Mouse (Mus musculus) hindlimb bud, embryonic 11.5 days (tissue): Measurements from ENCODE around the gene Acta2.

Source experiments
- DNase-seq: peaks from one replicate; pipeline ENCODE4 v3.0.0-alpha.2; 2012; ENCODE audit warnings: low read depth, low spot score; ENCODE audit errors: extremely low spot score

Gene Acta2

GRCm38 (mm10) chr19:34254880-34255681 lies at the start of gene Acta2:
Acta2 (minus strand) TSS chr19:34255590.
- DNase-seq, result no peak

- DNase-seq, result no peak
Observed at GRCm38 (mm10) chr19:34304917-34305316, 49.5 kb upstream of the Acta2 start.

GRCm38 (mm10) chr19:34300430-34300829 lies 45.0 kb upstream of the Acta2 start:
- DNase-seq, result no peak

- no peak for DNase-seq
Observed at GRCm38 (mm10) chr19:34299229-34299628, 43.8 kb upstream of the Acta2 start.

- DNase-seq, result no peak
Observed at GRCm38 (mm10) chr19:34298531-34298930, 43.1 kb upstream of the Acta2 start.

- DNase-seq, result no peak
Observed at GRCm38 (mm10) chr19:34295442-34295841, 40.1 kb upstream of the Acta2 start.

DNA sequence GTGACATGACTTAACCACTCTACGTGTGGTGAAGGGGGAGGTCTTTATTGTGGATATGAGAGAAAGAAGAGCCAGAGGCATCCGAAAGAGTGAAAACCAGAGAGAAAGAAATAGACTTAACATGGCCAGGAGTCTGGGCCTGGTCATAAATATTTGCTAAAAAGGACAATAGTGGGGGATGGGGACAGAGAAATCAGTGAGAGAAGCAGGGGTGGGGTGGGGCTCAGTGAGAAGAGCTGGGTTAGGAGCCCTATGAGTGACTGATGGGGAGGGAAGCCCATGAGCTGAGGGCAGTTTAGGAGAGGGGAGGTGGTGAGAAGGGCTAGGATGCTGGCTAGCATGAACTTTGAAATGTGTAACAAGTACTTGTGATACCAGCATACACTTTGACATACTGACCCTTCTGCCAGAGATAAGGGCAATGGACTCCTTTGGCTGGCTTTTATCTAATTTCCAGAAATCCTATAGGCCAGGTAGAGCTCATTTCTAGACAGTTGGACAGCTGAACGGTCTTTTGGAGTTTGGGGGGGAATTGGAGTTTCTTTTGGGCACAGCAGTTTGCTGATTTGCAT lies 38.1 kb upstream of the Acta2 start:
- no peak for DNase-seq

DNA sequence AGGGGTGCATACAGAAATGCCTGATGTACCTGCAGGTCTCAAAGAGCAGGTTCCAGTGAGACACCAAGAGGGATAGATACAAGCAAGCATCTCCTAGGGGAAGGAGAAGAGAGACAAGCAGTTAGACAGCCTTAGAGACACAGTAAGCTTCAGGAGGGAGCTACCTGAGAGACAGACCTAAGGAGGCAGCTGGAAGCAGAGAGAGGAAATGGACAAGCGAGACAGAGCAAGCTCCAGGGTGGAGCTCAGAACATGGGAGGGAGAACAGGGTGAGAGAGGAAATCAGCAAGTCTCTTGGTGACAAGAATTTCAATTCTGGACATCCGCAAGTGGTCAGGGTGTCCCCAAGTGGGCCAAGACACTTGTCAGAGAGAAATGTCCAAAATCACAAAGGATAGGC lies 37.3 kb upstream of the Acta2 start:
- no peak for DNase-seq

- DNase-seq, result no peak
Observed at GRCm38 (mm10) chr19:34291956-34292355, 36.6 kb upstream of the Acta2 start.

DNA sequence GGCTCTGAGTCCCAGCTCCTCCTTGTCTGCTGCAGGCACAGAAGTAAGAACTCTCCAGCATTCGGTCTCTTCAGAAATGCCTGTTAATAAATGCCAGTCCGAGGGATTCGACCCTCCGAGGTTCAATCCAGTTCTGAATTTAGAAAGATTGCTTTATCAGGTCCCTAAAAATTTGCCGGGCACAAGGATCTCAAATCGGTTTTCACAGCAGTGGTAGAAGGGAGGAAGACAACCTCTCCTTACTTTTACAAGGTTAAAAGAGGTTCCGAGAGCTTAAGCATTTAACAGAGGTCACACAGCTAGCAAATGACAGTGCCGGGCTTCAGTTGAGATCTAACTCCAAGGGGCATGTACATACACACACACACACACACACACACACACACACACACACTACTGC lies 36.0 kb upstream of the Acta2 start:
- DNase-seq, result no peak

DNA sequence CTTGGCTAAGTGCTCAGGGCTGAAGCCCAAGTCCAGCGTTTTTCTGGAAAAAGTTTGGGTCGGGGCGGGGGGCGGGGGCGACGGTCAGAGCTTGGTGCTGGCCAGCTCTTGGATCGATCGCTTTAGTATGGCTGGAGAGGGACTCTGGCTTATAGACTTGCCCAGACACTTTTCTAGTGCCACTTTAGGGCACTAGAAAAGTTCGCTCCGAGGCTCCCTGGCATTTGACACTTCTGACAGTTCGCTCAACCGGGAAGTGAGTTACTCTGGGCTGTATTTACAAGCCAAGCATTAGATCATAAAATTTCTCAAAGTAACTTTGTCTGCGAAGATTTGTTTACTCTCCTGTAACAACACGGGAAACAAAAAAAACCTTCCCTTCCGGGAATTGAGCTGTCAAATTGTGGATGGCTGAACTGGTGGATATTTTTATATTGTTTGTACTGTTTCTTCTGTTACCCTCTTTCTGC lies 35.5 kb upstream of the Acta2 start:
- no peak for DNase-seq

GRCm38 (mm10) chr19:34289948-34290789 lies 34.8 kb upstream of the Acta2 start, which contains the start of gene Fas:
Fas (plus strand) TSS chr19:34290666.
- DNase-seq, result no peak

DNA sequence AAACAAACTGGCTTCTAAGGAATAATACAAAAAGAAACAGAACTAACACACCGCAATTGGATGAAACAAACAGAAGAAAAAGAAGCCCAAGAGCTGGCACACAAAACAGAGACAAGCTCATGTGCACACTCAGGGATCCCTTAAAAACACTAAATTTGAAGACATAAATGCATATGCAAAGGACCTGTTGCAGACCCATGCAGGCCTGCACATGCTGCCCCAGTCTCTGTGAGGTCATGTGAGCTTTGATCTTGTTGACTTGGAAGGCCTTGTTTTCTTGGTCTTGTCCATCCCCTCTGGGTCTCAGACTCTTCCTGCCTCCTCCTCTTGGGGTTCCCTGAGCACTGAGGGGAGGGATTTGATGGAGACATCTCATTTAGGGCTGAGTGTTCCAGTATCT lies 33.3 kb upstream of the Acta2 start:
- DNase-seq, result no peak

DNA sequence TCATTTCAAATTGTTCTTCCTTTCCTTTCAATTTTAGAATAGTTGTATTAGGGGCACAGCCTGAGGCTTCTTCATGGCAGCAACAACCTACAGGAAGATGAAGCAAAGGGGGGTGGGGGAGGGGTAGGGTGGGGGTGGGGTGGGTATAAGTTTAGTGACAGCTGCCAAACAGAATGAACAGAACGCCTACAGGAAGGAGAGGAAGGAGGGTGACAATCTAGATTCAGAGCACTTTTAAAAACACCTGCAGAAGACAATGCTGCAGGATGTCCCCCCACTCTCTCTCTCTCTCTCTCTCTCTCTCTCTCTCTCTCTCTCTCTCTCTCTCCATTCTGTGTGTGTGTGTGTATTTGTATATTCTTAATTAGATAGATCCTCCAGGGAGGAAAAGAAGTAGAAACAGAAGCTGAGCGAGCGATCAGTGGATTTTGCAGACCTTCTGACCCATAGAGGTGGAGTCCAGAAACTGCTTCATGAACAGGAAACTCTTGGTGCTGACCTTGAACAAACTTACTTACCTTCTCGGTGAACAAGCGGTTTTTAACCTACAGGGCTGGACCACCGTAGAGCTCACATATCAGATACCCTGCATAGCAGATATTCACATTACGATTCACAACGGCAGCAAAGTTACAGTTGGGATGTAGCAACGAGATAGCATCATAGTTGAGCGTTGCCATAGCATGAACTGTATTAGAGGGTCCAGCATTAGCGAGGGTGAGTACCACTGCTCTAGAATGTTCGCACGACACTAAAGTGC lies 32.4 kb upstream of the Acta2 start:
- DNase-seq, result no peak

DNA sequence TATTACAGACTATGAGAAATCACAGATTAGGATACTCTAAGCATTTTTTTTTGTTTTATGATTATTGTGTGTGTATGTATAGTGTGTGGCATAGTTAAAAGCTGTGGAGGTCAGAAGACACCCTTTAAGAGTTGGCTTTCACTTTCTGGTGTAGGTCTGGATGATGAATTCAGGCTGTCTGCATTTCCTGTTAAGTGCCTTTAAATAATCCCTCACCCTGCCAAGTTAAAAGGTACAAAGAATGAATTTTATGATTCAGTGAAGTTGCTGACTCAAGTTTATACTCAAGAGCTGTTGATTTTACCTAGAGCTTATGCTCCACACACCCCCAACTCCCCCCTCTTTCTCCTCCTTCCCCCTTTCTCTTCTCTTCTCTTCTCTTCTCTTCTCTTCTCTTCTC lies 31.8 kb upstream of the Acta2 start:
- DNase-seq, result no peak

- DNase-seq, result no peak
Observed at GRCm38 (mm10) chr19:34284826-34285225, 29.4 kb upstream of the Acta2 start.

GRCm38 (mm10) chr19:34284383-34284782 lies 29.0 kb upstream of the Acta2 start:
- DNase-seq, result no peak

GRCm38 (mm10) chr19:34283614-34284013 lies 28.2 kb upstream of the Acta2 start:
- DNase-seq, result no peak

DNA sequence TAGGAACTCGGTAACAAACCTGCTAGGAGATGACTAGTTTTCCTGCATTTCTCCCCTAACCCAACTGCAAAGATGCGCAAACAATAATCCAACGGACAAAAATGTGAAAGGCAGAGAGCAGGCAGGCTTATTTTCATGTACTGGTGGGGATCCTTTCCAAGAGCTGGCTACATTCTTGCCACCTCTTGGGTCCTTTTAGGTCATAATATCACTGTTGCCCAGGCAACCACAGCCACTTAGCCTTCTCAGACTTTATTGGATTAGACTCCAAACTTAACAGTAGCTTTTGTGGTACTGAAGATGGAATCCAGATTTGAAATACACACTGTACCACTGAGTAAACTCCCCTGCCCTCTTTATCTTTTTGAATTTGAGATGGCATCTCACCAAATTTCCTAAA lies 22.7 kb upstream of the Acta2 start:
- DNase-seq, result no peak

- DNase-seq, result no peak
Observed at GRCm38 (mm10) chr19:34273073-34273472, 17.7 kb upstream of the Acta2 start.
